Mouse (Mus musculus) lung, postnatal 14 days (tissue): ENCODE results near the gene 1700013G24Rik.

ENCODE experiments used
- DNase-seq: peaks from one replicate; pipeline ENCODE4 v3.0.0; 2021

1700013G24Rik gene

GRCm38 (mm10) chr4:137497892-137498722 is 45.0 kb downstream of the 1700013G24Rik start:
- DNase-seq: peak; percentile 35

- DNase-seq: no peak
These were observed 45.9 kb downstream of the 1700013G24Rik start for GRCm38 (mm10) chr4:137498882-137499583.

- DNase-seq: no peak
These were observed 47.1 kb downstream of the 1700013G24Rik start for GRCm38 (mm10) chr4:137500149-137500548.

- no peak for DNase-seq
These were observed 47.9 kb downstream of the 1700013G24Rik start for GRCm38 (mm10) chr4:137500953-137501352.

GRCm38 (mm10) chr4:137502183-137502582 is 49.1 kb downstream of the 1700013G24Rik start:
- no peak for DNase-seq

GRCm38 (mm10) chr4:137502801-137503200 is 49.7 kb downstream of the 1700013G24Rik start:
- DNase-seq: no peak

- no peak for DNase-seq
These were observed 50.5 kb downstream of the 1700013G24Rik start for GRCm38 (mm10) chr4:137503509-137503971.
